Mouse (Mus musculus) embryonic stem cell, embryonic (primary cell): ENCODE data around the gene 4930407I10Rik.

Experiments used
- CTCF ChIA-PET, 4 experiments: fragments of 300-600 bp in 2 of 4; fragments of 350-600 bp in 2 of 4; sonication (Branson Sonifier 250); formaldehyde crosslinking; loops; one replicate each; lab custom pipeline; 2022; ENCODE audit warnings: inconsistent platforms in 2 of 4; lab: Charles Lee
- POLR2A ChIA-PET, 4 experiments: fragments of 300-600 bp in 2 of 4; fragments of 350-600 bp in 2 of 4; sonication (Branson Sonifier 250); formaldehyde crosslinking; loops; one replicate each; lab custom pipeline; 2022; ENCODE audit warnings: antibody characterized with exemption in 4 of 4, inconsistent platforms in 1 of 4; lab: Charles Lee

4930407I10Rik gene

DNA sequence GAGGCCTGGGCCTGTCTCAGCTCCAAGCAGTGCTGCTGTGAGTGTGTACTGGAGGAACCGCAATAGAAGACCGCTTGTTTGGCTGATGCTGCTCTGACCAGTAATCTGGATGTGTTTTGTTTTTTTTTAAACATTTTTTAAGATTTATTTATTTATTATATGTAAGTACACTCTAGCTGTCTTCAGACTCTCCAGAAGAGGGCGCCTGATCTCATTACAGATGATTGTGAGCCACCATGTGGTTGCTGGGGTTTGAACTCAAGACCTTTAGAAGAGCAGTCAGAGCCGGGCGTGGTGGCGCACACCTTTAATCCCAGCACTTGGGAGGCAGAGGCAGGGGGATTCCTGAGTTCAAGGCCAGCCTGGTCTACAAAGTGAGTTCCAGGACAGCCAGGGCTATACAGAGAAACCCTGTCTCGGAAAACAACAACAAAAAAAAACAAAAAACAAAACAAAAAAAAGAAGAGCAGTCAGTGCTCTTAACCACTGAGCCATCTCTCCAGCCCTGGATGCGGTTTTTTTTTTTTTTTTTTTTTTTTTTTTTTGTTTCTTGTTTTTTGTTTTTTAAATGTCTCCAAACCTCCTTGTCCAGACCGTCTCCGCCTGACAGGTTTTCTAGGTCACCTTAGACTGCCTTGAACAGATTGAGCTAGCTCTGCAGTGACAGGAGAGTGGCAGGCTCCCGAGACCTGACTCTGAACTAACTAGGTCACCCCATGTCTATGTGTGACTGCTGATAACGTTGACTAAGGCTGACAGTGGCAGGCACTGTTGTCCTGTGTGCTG, 22.9 kb upstream of the 4930407I10Rik start:
- POLR2A ChIA-PET: interaction anchor here (0.6 to 5.5 kb wide), 29 partner anchors 8 to 823 kb away, joined by 3 to 42 read pairs (median 3); partner anchors contain the start of genes Pmm1 (in 2 of the 4), Polr3h (in 1 of the 4), Rangap1 (in 1 of the 4) and Srebf2 (in 1 of the 4)

DNA sequence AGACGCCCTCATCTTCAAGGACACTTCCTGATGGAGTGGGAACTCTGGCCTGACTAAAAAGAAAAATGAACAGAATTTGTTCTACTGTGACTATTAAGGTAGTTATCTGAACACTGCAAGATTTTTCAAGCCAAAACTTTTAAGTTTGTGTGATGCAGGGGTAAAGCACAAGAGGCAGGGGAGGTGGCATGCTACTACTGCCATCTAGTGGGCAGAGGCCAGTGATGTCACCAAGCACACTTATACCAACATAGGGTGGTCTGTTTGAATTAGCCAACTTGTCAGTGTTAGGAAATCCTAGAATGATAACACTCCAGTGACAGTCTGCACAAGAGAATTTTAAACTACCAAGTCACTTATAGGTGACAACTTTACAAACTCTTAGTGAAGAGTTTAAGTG, 18.3 kb upstream of the 4930407I10Rik start:
- CTCF ChIA-PET: interaction anchor here in 2 of 4 experiments (0.7 to 1.2 kb wide), 5 partner anchors 37 to 196 kb away, joined by 3 to 4 read pairs (median 3); partner anchors contain the start of gene Polr3h (in 1 of the 2)
- POLR2A ChIA-PET: interaction anchor here in 2 of 4 experiments (0.7 to 1.9 kb wide), 10 partner anchors 14 to 347 kb away, joined by 3 to 5 read pairs (median 3); partner anchors contain the start of genes Csdc2 (in 1 of the 2), Pmm1 (in 1 of the 2) and Srebf2 (in 1 of the 2)

More for the DNA sequence above, 22.9 kb upstream of the 4930407I10Rik start:
- CTCF ChIA-PET: interaction anchor here (0.6 to 2.2 kb wide), 19 partner anchors 10 to 689 kb away, joined by 3 to 15 read pairs (median 4); partner anchors contain the start of gene Polr3h (in 2 of the 4)

DNA sequence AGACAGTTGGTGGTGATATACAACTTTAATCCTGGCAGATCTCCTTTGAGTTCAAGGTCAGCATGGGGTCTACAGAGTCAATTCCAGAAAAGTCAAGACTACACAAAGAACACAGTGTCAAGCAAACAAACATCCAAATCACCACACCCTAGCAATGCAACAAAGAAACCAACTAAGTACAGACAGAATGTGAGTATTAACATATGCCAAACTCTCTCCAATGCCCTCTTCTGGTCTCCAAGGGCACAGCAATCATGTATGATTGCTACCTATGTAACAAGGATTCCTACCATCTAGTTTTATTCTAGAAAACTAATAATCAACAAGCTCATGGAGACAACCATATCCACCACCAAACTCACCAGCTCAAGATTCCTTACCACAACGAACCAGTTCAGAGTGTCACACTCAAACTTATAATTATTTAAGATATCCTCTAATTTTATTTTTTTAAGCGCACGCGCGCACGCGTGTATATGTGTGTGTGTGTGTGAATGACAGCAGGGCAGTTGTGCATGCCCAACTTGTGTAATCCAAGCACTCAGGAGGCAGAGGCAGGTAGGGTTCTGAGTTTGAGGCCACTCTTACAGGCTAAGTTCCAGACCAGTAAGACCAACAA, 14.7 kb upstream of the 4930407I10Rik start:
- ChIA-PET POLR2A (interaction anchor here in 2 of 4 experiments (0.6 to 5.1 kb wide), 17 partner anchors 9 to 233 kb away, joined by 3 to 31 read pairs (median 4); partner anchors contain the start of genes 4930407I10Rik (in 1 of the 2), Cenpm (in 1 of the 2), Mei1 (in 1 of the 2) and Pmm1 (in 1 of the 2)), CTCF (interaction anchor here in 3 of 4 experiments (0.5 to 1.0 kb wide), 4 partner anchors 8 to 217 kb away, joined by 3 to 4 read pairs (median 3); partner anchors contain the start of gene Polr3h (in 1 of the 3))

DNA sequence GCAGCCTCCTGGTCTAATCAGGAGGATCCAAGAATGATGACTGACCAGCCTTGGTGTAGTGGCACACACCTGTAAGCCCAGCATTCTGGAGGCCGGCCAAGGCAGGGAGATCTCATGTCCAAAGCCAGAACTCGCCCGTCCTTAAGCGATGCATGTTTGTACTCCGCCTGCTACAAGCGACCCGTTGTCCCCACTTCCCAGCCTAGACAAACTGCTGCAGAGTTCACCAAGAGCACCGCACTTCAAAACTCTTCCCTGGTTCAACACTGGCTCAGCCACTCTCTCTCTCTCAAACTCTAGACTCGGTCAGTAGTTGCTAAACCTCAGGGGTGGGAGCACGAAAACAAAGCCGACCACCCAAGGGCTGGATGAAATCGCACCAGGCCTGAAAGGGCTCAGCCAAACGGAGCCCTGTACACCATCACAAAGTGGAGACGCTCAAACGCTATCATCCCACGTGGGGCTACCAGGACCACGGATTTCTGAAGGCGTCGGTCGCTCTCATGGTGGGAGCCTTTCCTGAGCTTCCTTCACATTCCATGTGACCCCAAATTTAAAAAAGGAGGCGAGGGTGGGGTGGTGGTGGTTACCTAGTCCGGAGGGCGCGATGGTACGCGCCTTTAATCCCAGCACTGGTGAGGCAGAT, 12.6 kb upstream of the 4930407I10Rik start:
- ChIA-PET CTCF (no interaction called here), POLR2A (interaction anchor here in 3 of 4 experiments (0.5 to 5.1 kb wide), 25 partner anchors 11 to 293 kb away, joined by 3 to 31 read pairs (median 4); partner anchors contain the start of genes Pmm1 (in 2 of the 3), Srebf2 (in 2 of the 3), Csdc2 (in 1 of the 3) and Naga (in 1 of the 3))

DNA sequence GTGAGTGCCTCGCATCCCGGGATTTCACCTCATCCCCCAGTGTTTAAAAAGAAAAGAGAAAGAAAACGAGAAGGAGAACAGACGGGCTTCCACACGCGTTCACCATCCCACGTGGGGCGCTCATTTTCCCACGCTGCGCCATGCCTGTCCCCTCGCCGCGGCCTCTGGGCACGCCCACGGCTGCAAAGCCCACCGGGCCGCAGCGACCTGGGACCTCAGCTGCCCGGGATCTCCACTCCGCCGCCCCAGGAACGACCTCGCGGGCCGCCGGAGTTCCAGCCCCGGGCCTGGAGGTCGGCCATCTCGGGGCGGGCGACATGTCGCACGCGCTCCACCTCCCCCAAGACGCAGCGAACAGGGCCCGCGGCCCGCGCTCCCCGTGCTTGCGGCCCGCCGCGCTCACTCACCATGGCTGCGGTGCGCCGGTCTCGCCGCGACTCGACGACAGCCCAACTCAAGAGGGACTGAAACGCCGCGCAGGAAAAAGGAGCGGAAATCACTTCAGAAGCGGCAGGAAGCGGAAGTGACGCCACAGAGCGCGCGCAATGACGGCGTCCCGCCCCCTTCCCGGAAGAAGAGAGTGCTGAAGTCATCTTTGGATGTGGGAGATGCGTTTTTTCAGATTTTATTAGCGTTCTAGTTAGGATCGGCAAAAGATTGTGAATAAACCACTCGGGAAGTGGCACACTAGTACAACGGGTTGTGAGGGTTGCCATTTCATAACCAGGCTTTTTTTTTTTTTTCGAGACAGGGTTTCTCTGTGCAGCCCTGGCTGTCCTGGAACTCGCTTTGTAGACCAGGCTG, 11.7 kb upstream of the 4930407I10Rik start, which contains the start of gene Snu13:
Snu13 (minus strand) TSS at position 519 of the 804 bp plus-strand sequence.
- CTCF ChIA-PET: no interaction called here
- POLR2A ChIA-PET: interaction anchor here in 2 of 4 experiments (0.5 to 5.1 kb wide), 29 partner anchors 8 to 753 kb away, joined by 3 to 31 read pairs (median 3); partner anchors contain the start of genes Pmm1 (in 2 of the 2), Csdc2 (in 1 of the 2), Sept3 (in 1 of the 2) and Srebf2 (in 1 of the 2)

DNA sequence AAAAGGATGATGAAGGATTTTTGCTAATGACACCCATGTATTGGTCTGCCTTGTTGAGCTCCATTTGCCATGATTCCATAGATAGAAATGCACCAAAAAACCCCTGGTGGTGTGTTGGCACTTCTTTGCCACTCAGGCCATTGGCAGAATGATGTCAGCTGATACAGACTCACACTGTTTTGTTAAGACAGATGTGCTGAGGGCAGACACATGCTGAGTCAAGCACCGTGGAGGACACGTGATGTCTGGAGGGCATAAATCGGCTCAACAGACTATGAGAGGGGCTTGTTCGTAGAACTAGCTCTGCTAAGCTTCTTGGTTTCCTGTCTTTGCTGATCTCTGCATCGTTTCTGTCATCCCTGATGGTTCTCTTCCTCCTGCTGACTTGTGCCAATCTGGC, 6.4 kb upstream of the 4930407I10Rik start:
- ChIA-PET POLR2A (interaction anchor here in 2 of 4 experiments (0.8 to 1.4 kb wide), 3 partner anchors 12 to 194 kb away, joined by 3 to 5 read pairs (median 4); no protein-coding TSS in a partner anchor), CTCF (interaction anchor here in 2 of 4 experiments (0.6 to 1.4 kb wide), 3 partner anchors 8 to 318 kb away, joined by 3 to 4 read pairs (median 4); no protein-coding TSS in a partner anchor)

DNA sequence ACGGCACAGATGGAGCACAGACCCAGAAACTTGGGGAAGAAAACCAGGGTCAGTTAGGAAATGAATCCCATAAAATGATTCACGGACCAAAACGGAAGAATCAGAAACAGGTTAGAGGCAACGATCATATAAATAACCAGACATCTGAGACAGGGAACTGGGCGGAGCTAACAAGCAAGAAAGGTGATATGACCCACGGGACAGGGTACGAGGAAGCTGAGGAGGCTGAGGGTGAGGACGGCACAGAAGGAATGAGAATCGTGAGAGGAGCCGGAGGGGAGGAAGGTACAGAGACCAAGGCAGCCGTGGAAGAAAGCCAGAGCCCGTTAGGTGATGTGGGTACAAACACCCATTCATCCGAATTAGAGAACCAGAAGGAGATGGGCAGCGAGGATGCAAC, 5.0 kb downstream of the 4930407I10Rik start:
- POLR2A ChIA-PET: interaction anchor here in 3 of 4 experiments (0.5 to 1.8 kb wide), 5 partner anchors 12 to 182 kb away, joined by 3 to 8 read pairs (median 4); no protein-coding TSS in a partner anchor
- CTCF ChIA-PET: interaction anchor here in 3 of 4 experiments (0.6 to 2.1 kb wide), 6 partner anchors 38 to 1468 kb away, joined by 3 to 10 read pairs (median 4); no protein-coding TSS in a partner anchor

DNA sequence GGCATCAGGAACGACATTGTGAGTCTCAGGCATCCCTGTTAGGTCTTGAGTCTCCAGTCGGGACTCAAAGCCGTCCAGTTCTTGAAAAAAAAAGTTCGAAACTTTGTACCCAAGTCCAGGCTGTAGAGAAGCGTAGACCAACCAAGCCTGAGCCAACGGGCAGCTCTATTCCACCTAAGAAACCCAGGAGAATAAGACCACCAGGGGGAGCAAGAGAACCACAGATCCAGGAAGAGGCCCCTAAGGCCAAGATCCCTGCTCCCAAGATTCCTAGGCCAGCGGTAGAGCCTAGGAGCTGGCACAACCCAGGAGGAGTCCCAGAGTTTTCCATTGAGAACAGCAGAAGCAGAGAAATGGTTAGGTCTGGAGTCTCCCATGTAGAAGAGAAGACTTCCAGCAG, 6.6 kb downstream of the 4930407I10Rik start:
- ChIA-PET POLR2A (interaction anchor here in 3 of 4 experiments (0.6 to 1.9 kb wide), 25 partner anchors 9 to 278 kb away, joined by 3 to 9 read pairs (median 4); partner anchors contain the start of genes Srebf2 (in 2 of the 3), 1500009C09Rik (in 1 of the 3), Pmm1 (in 1 of the 3) and Polr3h (in 1 of the 3)), CTCF (interaction anchor here (0.5 to 2.3 kb wide), 97 partner anchors 9 to 1699 kb away, joined by 3 to 36 read pairs (median 4); partner anchors contain the start of genes Ccdc134 (in 3 of the 4), Srebf2 (in 2 of the 4), Csdc2 (in 1 of the 4) and Polr3h (in 1 of the 4))

DNA sequence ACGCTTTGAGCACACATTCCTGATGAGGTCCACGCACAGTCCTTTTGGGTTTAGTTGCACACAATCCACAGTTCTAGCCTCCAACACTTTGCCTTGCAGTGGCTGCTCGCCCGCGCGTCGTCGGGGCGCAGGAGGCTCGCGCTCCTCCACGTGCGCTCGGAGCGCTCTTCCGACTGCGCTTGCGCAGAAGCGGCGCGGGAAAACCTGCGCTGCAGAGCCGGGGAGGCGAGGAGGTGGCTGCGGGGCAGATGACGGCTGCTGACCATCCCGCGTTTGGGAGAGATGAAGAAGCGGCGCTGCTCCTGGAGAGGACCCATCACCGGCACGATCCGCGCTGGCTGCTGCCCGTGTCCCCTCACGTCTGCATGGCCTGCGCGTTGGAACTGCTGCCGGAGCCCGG, 10.9 kb downstream of the 4930407I10Rik start, which contains the start of gene Mei1:
Mei1 (plus strand) TSS at position 99 of the 400 bp plus-strand sequence.
- CTCF ChIA-PET: interaction anchor here in 2 of 4 experiments (0.6 to 0.9 kb wide), 2 partner anchors 148 to 151 kb away, joined by 3 to 4 read pairs; no protein-coding TSS in a partner anchor
- POLR2A ChIA-PET: interaction anchor here in 3 of 4 experiments (0.6 to 1.2 kb wide), 4 partner anchors 24 to 361 kb away, joined by 3 to 7 read pairs (median 3); partner anchors contain the start of gene Ccdc134 (in 1 of the 3)

DNA sequence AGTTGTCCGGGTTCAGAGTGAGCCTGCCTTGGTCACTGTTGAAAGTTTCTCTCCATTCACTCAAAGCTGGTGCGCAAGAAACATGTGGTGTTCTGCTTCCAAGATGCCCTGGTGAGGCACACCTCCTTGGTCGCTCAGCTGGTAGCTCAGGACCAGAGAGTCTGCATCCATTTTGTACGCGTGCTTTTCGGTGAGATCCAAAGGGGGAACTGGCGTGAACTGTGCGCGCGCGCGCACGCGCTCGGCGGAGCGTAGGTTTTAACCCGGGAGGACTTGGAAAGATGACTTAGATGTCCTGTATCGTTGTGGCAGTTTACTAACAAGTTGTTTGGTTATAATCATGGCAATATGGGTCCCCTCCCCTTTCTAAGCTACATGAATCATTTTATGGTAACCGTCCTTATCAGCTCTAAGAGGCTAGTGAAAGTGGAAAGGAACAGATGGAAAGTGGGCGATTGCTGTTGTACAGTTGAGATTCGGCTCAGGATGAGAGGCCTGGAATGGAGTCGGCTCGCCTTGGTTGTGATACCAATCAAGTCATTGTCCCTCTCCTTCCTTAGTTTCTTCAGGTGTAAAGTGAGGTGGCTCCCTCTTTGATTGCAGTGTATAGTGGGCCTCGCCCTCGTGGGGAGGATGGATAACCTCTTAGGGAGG, 13.0 kb downstream of the 4930407I10Rik start:
- ChIA-PET POLR2A (interaction anchor here in 3 of 4 experiments (0.7 to 1.2 kb wide), 7 partner anchors 19 to 1369 kb away, joined by 3 to 7 read pairs (median 4); no protein-coding TSS in a partner anchor), CTCF (interaction anchor here in 2 of 4 experiments (0.7 to 1.3 kb wide), 2 partner anchors 9 to 851 kb away, joined by 4 to 6 read pairs; no protein-coding TSS in a partner anchor)

DNA sequence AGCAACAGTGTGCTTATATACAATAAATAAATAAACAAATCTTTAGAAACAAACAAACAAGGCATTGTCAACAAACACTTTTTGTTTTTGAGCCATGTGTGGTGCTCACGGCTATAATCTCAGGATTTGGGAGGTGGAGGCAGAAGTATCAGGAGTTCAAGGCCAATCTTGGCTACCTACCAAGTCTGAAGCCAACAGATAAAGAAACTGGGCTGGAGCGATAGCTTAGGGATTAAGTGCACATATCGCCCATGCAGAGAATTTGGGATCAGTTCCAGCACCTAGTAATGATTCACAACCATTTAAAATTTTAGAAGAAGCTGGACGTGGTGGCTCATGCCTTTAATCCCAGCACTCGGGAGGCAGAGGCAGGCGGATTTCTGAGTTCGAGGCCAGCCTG, 14.5 kb downstream of the 4930407I10Rik start:
- ChIA-PET CTCF (interaction anchor here in 1 of 4 experiments (0.6 kb wide), 2 partner anchors 142 to 929 kb away, joined by 5 to 8 read pairs; no protein-coding TSS in a partner anchor), POLR2A (no interaction called here)

DNA sequence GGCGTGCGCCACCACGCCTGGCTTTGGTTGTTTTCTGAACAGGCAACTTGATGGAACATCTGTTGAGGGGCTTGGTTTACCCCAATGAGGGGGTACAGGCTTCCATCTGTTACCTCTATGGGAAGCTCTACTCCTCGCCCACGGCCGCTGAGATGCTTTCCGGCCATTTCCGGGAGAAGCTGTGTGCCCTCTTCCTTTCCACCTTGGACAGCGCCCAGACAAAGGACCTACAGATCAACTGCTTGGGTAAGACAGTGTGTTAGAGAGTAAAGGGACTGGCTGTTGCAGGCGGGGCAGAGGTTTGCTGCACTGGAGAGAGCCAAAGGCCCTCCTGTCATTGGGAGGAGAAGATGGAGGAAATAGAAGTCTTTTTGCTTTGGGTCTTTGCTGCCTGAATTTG, 20.9 kb downstream of the 4930407I10Rik start:
- CTCF ChIA-PET: interaction anchor here in 3 of 4 experiments (0.6 to 1.9 kb wide), 6 partner anchors 15 to 157 kb away, joined by 3 to 6 read pairs (median 3); partner anchors contain the start of gene Csdc2 (in 1 of the 3)
- POLR2A ChIA-PET: interaction anchor here in 3 of 4 experiments (0.7 to 1.3 kb wide), 3 partner anchors 120 to 915 kb away, joined by 3 to 8 read pairs (median 4); no protein-coding TSS in a partner anchor

DNA sequence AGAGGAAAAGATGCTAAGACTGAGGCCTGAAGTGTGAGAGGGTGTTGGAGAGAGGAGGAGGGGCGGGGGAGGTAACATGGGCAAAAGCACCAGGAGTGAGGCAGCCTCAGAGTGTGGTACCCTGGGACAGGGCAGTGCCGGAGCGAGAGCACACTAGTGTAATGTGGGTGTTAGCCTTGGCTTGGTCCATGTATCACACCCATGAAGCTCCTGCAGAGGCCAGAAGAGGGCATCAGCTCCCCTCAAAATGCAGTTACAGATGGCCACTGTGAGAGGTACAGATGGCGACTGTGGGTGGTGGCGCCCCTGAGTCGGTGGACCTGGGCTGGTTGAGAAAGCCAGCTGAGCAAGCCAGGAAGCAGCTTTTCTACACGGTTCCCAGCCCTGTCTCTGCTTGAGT, 22.2 kb downstream of the 4930407I10Rik start:
- CTCF ChIA-PET: interaction anchor here in 3 of 4 experiments (0.6 to 1.9 kb wide), 9 partner anchors 10 to 190 kb away, joined by 3 to 7 read pairs (median 3); no protein-coding TSS in a partner anchor
- POLR2A ChIA-PET: interaction anchor here in 2 of 4 experiments (1.2 to 1.3 kb wide), 2 partner anchors 39 to 165 kb away, joined by 3 to 4 read pairs; no protein-coding TSS in a partner anchor

DNA sequence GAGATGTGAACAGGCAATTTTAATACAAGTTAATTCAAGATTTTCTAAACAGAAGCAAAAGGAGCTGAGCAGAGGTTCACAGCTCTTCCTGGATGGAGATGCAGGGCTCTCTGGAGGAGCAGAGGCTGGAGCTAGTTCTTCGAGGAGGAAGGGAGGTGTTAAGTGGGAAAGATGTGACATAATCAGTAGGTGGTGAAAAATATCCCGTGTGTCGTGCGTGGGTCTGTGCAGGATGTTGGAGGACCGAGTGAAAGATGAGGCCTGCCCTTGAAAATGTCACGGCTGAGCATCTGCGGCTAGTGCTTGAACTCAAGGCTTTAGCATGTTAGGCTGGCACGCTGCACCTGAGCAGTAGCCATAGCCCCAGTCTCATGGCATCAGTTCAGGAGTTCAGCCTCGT, 26.7 kb downstream of the 4930407I10Rik start:
- ChIA-PET CTCF (interaction anchor here in 3 of 4 experiments (0.6 to 1.9 kb wide), 6 partner anchors 16 to 190 kb away, joined by 3 to 7 read pairs (median 4); no protein-coding TSS in a partner anchor), POLR2A (interaction anchor here in 2 of 4 experiments (0.7 to 1.5 kb wide), 2 partner anchors 21 to 122 kb away, joined by 3 to 8 read pairs; no protein-coding TSS in a partner anchor)
